Mouse (Mus musculus) hindbrain, embryonic 14.5 days (tissue): ENCODE data around the gene Itpkb. TPM values are rescaled to one million over a fixed set of nuclear protein-coding genes. Genes with fewer than 3 reads are reported as not detected.
"Not testable (repeated sequence)": the region's sequence is repeated elsewhere in the genome, so short reads cannot be mapped to it uniquely, and the experiment has no call there.

Experiments
- ATAC-seq: fragments of 200-750 bp; cut with Nextera tagmentation; 2 replicates; pipeline ENCODE4 v1.8.0; 2017; ENCODE audit warnings: moderate number of reproducible peaks, mild to moderate bottlenecking, moderate TSS enrichment, moderate library complexity; ENCODE audit not compliant: low FRiP score
- DNase-seq: peaks from one replicate; pipeline ENCODE4 v3.0.0-alpha.2; 2015; ENCODE audit warnings: low spot score
- H3K27ac ChIP-seq: fragments of 300-500 bp; sonication (generic); 2 replicates; pipeline ENCODE4 v1.5.1; 2014; ENCODE audit warnings: mild to moderate bottlenecking, moderate library complexity
- H3K27me3 ChIP-seq: fragments of 300-500 bp; sonication (generic); 2 replicates; pipeline ENCODE4 v1.6.1; 2014; ENCODE audit warnings: mild to moderate bottlenecking, low read length, mixed read lengths; ENCODE audit not compliant: control insufficient read depth, insufficient read depth
- H3K36me3 ChIP-seq: fragments of 300-500 bp; sonication (generic); replicated peaks from 2 replicates; pipeline ENCODE4 v1.6.1; 2014; ENCODE audit not compliant: control insufficient read depth, insufficient read depth
- H3K4me1 ChIP-seq: fragments of 300-500 bp; sonication (generic); replicated peaks from 2 replicates; pipeline ENCODE4 v1.6.1; 2014; ENCODE audit warnings: antibody characterized with exemption, low read length, mixed read lengths; ENCODE audit not compliant: control insufficient read depth, insufficient read depth
- H3K4me2 ChIP-seq: fragments of 300-500 bp; sonication (generic); replicated peaks from 2 replicates; pipeline ENCODE4 v1.6.1; 2014; ENCODE audit warnings: mild to moderate bottlenecking, moderate library complexity
- H3K4me3 ChIP-seq: fragments of 300-500 bp; sonication (generic); replicated peaks from 2 replicates; pipeline ENCODE4 v1.5.1; 2014; ENCODE audit warnings: mild to moderate bottlenecking, low read length
- H3K9ac ChIP-seq: fragments of 300-500 bp; sonication (generic); 2 replicates; pipeline ENCODE4 v1.6.1; 2014
- H3K9me3 ChIP-seq: fragments of 300-500 bp; sonication (generic); 2 replicates; pipeline ENCODE4 v1.6.1; 2016; ENCODE audit warnings: low read length; ENCODE audit not compliant: control insufficient read depth
- WGBS: fragments of 180-500 bp; shearing (Covaris S2); extraction: QIAGEN DNeasy Blood & Tissue Kit; methylation state at CpG from one replicate; pipeline ENCODE4 v1.1.7; 2014; 5-methylcytosine and 5-hydroxymethylcytosine counted together
- polyA plus RNA-seq: library from polyadenylated mRNA; unstranded; fragments of >200 nt; fragmentation: Nextera tagmentation; extraction: Ambion mirVana; gene quantifications from 2 replicates; pipeline ENCODE4 v1.2.1, GENCODE M21; 2014

The Itpkb gene
- polyA plus RNA-seq, 1 experiment from 2014 or later: 3.0 TPM

- Histone ChIP-seq H3K4me2 (no peak overlapping the region), H3K9ac (no peak overlapping the region), H3K36me3 (no peaks in the 10 kb centered on the region), H3K27me3 (no peaks in the 10 kb centered on the region), H3K4me1 (peaks cover 43% of the 10 kb centered on the region), H3K4me3 (no peak overlapping the region), H3K9me3 (no peaks in the 10 kb centered on the region), H3K27ac (no peak overlapping the region)
- WGBS: 84% methylated on average over 7 of the region's 7 CpGs
- DNase-seq (no peak), ATAC-seq (no peak)
Measured at GRCm38 (mm10) chr1:180368112-180368511, 37.8 kb downstream of the Itpkb start.

- no peaks in the 10 kb centered on the region for H3K27me3 ChIP-seq
- no peak overlapping the region for H3K4me3 ChIP-seq
- no peak overlapping the region for H3K4me2 ChIP-seq
- H3K27ac ChIP-seq: no peak overlapping the region
- no peaks in the 10 kb centered on the region for H3K36me3 ChIP-seq
- DNase-seq (no peak), ATAC-seq (no peak)
- H3K9me3 ChIP-seq: no peaks in the 10 kb centered on the region
- 80% methylated on average over 9 of the region's 9 CpGs for WGBS
- H3K4me1 ChIP-seq: peaks cover 40% of the 10 kb centered on the region
- no peak overlapping the region for H3K9ac ChIP-seq
Measured at GRCm38 (mm10) chr1:180368646-180369045, 38.4 kb downstream of the Itpkb start.

- no peak overlapping the region for H3K4me2 ChIP-seq
- WGBS: 73% methylated on average over 10 of the region's 10 CpGs
- no peak overlapping the region for H3K27ac ChIP-seq
- ATAC-seq (no peak), DNase-seq (no peak)
- H3K9ac ChIP-seq: no peak overlapping the region
- no peak overlapping the region for H3K4me3 ChIP-seq
- no peaks in the 10 kb centered on the region for H3K9me3 ChIP-seq
- H3K4me1 ChIP-seq: peaks cover 20% of the 10 kb centered on the region
- H3K36me3 ChIP-seq: no peaks in the 10 kb centered on the region
- H3K27me3 ChIP-seq: no peaks in the 10 kb centered on the region
Measured at GRCm38 (mm10) chr1:180370858-180371652, 40.8 kb downstream of the Itpkb start.

- H3K27me3 ChIP-seq, H3K27ac ChIP-seq, ATAC-seq, H3K9ac ChIP-seq, H3K36me3 ChIP-seq, DNase-seq, H3K9me3 ChIP-seq, H3K4me3 ChIP-seq, H3K4me2 ChIP-seq, H3K4me1 ChIP-seq: not testable (repeated sequence)
- WGBS: 94% methylated on average over 5 of the region's 5 CpGs
Measured at GRCm38 (mm10) chr1:180372258-180372657, 42.0 kb downstream of the Itpkb start.

GRCm38 (mm10) chr1:180376598-180376997 lies 46.3 kb downstream of the Itpkb start:
- DNase-seq (no peak), ATAC-seq (no peak)
- no peak overlapping the region for H3K4me3 ChIP-seq
- H3K4me1 ChIP-seq: no peaks in the 10 kb centered on the region
- no peak overlapping the region for H3K9ac ChIP-seq
- no peaks in the 10 kb centered on the region for H3K9me3 ChIP-seq
- no peaks in the 10 kb centered on the region for H3K36me3 ChIP-seq
- H3K27ac ChIP-seq: no peak overlapping the region
- WGBS: 86% methylated on average over 7 of the region's 7 CpGs
- no peaks in the 10 kb centered on the region for H3K27me3 ChIP-seq
- H3K4me2 ChIP-seq: no peak overlapping the region

- DNase-seq (no peak), ATAC-seq (no peak)
- H3K9me3 ChIP-seq: no peaks in the 10 kb centered on the region
- H3K27me3 ChIP-seq: no peaks in the 10 kb centered on the region
- H3K36me3 ChIP-seq: no peaks in the 10 kb centered on the region
- H3K4me3 ChIP-seq: no peak overlapping the region
- WGBS: 78% methylated on average over 3 of the region's 3 CpGs
- no peak overlapping the region for H3K9ac ChIP-seq
- no peak overlapping the region for H3K27ac ChIP-seq
- H3K4me2 ChIP-seq: no peak overlapping the region
- no peaks in the 10 kb centered on the region for H3K4me1 ChIP-seq
Measured at GRCm38 (mm10) chr1:180379559-180379958, 49.3 kb downstream of the Itpkb start.

GRCm38 (mm10) chr1:180382358-180382757 lies 52.1 kb downstream of the Itpkb start:
- Histone ChIP-seq H3K4me1 (0 out of 2 replicates have a peak, but pooled peaks cover 3% of the 10 kb centered on the region), H3K4me3 (no peak overlapping the region), H3K9ac (no peak overlapping the region), H3K36me3 (no peaks in the 10 kb centered on the region), H3K27ac (no peak overlapping the region), H3K4me2 (no peak overlapping the region), H3K27me3 (no peaks in the 10 kb centered on the region), H3K9me3 (no peaks in the 10 kb centered on the region)
- no peak for ATAC-seq
- WGBS: 37% methylated on average over 8 of the region's 8 CpGs
- no peak for DNase-seq

GRCm38 (mm10) chr1:180383884-180384283 lies 53.6 kb downstream of the Itpkb start:
- ATAC-seq (no peak), DNase-seq (no peak)
- Histone ChIP-seq H3K27ac (no peak overlapping the region), H3K36me3 (no peaks in the 10 kb centered on the region), H3K9me3 (no peaks in the 10 kb centered on the region), H3K27me3 (no peaks in the 10 kb centered on the region), H3K9ac (no peak overlapping the region), H3K4me3 (no peak overlapping the region), H3K4me2 (no peak overlapping the region), H3K4me1 (peaks cover 13% of the 10 kb centered on the region; the same call in 1 of the 2 replicates)
- 94% methylated on average over 8 of the region's 8 CpGs for WGBS

GRCm38 (mm10) chr1:180384486-180384885 lies 54.2 kb downstream of the Itpkb start:
- Histone ChIP-seq H3K27me3 (no peaks in the 10 kb centered on the region), H3K9me3 (no peaks in the 10 kb centered on the region), H3K4me1 (peaks cover 13% of the 10 kb centered on the region; the same call in 1 of the 2 replicates), H3K9ac (no peak overlapping the region), H3K36me3 (no peaks in the 10 kb centered on the region), H3K27ac (no peak overlapping the region), H3K4me2 (no peak overlapping the region), H3K4me3 (no peak overlapping the region)
- WGBS: 68% methylated on average over 10 of the region's 10 CpGs
- ATAC-seq (no peak), DNase-seq (no peak)
